Mouse (Mus musculus) left cerebral cortex, postnatal 14 days (tissue): ENCODE data around the gene Slc30a3. TPM values are rescaled to one million over a fixed set of nuclear protein-coding genes. Genes with fewer than 3 reads are reported as not detected.
A peak's percentile ranks its signal among the peaks of the same experiment; 100 is the strongest.

Experiments
- DNase-seq, 2 experiments: peaks; one replicate each; pipeline ENCODE4 v3.0.0; 2021 to 2022; ENCODE audit warnings: low spot score in 2 of 2, mixed read lengths in 1 of 2
- intact Hi-C: fragments of 180-260 bp; cut with DNase I; formaldehyde crosslinking; loops from one replicate; pipeline ENCODE4 v1.15.1; 2025
- long read RNA-seq, 2 experiments: library from polyadenylated mRNA; stranded (forward); transcript quantifications; one replicate each; pipeline ENCODE4 v2.0.0; 2021
- total RNA-seq, 2 experiments: library from RNA; stranded (reverse); gene quantifications; 2 replicates each; pipeline ENCODE4 v1.2.3; 2021

The Slc30a3 gene
- 100 to 1,000 TPM; 148 to 193 TPM for total RNA-seq
- long read RNA-seq, experiment 1, transcript Slc30a3-201 (8 exons, 2,089 nt), result major isoform, 174 of 204 reads
- long read RNA-seq, experiment 1, partial matches to known transcripts, result 19 of 204 reads
- long read RNA-seq, experiment 1, other reads (novel, unspliced or antisense), result 11 of 204 reads
- long read RNA-seq, experiment 2, transcript Slc30a3-201 (8 exons, 2,089 nt), result major isoform, 201 of 239 reads
- long read RNA-seq, experiment 2, partial matches to known transcripts, result 16 of 239 reads
- long read RNA-seq, experiment 2, other reads (novel, unspliced or antisense), result 22 of 239 reads

DNA sequence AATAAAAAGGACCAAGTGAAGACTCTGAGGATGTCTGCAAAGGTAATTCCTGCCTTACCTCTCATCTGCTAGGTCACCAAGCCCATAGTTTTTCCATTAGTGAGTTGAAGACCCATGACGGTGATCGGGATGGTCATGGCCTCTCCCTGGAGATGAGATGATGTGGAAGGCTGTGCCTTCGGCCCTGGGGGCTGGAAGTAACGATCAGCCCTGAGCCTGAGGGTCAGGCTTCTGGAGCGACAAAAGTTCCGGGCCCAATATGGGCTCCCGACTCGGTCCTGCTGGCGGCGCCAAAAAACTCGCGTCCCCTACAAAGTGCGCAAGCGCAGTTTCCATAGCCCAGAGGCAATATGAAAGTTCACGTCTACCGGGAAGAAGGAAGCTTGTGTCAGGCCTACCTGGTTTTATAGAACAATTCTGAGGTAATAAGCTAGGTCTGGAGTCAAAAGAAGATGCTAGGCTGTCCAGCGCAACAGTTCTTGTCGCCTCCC lies at the start of gene Slc30a3:
Gene Slc30a3, minus strand, starts transcription at position 238 of the 491 bp plus-strand sequence.
- DNase-seq, result no peak
- intact Hi-C loops, result no loop called here

DNA sequence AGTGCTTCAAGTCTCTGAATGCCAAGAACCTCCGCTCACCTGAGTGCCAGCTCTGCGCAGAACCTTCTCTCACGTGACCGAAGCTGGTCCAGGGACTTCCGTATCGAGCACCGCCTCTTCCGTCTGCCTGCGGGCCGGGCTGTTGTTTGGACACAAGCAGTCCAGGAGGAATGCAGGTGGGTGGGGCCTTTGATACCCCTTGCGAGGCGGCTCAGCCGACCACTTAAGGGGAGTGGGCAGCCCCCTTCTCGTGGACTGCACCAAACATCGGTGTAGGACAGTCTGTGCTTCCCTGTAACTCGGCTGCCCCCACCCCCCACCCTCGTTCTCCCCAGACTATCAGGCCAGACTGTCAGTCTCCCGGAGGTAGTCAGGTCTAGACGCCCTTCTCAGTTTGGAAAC lies 46.1 kb upstream of the Slc30a3 start, which contains the start of gene Mpv17:
Gene Mpv17, minus strand, starts transcription at position 100 of the 402 bp plus-strand sequence.
- DNase-seq, result peak; percentile 77 to 80
- intact Hi-C loops, result no loop called here

DNA sequence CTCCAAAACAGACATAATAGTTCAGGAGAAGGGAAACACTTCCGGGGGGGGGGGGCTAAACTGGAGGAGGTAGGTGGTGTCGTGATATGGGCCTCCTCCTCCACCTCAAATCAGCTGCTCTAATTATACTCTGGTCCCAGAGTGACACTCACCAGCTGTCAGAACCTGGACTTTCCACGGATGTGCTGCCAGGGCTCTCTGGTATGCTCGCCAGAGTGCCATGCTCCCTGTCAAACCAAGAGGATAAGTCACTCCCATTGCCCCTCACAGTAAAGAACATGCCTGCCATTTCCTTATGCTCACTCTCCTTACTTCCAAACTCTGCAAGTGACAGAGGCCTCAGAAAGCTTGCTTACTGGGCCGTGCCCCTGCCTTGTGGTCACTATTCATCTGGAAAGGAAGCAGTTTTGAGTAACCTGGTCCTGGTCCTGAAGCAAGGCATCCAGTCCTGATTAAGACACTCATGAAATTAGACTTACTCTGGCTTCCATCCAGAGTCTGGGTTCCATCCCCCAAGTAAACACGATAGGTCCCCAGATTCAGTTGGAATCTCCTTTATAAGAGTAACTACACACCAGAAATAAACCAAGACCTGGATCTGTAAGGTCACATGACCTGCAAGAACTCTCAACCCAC lies 45.6 kb upstream of the Slc30a3 start:
- DNase-seq, result no peak
- intact Hi-C loops, result no loop called here

DNA sequence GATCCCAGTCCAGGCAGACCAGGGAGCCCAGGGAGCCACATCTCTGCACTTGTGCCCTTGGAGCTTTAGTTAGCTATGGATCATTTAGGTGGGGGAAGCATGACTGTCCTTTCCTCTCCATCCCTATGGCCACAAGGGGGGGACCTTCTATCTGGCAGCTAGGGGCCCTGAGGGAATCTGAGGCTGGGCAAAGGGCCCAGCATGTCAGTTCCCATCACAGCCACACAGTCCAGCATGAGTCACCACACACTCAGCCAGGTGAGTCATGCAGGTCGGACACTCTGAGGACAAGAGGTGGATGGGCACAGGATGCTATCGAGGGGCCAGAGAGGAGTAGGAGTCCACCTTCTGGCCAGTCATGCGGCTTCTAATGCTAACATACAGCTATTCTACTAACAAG lies 43.7 kb upstream of the Slc30a3 start:
- DNase-seq, result no peak
- intact Hi-C loops, result no loop called here

DNA sequence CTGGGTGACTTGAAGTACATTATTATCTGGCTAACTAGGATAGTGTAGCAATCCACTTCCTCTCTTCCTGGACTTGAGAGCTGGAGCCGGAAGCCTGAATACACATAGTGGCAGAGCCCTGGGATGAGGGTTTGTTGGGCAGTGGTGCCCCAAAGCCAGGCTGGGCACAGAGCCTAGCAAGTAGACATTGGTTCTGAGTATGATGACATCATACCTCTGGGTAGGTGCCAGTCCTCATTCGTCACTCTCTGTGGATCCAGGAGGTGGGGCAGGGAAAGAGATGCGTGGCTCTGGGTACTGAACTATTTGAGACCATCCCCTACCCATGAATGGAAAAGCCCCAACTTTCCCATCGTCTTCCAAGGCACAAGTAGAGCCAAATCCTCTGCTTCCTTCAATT lies 41.7 kb upstream of the Slc30a3 start:
- no peak for DNase-seq
- intact Hi-C loops, result no loop called here

DNA sequence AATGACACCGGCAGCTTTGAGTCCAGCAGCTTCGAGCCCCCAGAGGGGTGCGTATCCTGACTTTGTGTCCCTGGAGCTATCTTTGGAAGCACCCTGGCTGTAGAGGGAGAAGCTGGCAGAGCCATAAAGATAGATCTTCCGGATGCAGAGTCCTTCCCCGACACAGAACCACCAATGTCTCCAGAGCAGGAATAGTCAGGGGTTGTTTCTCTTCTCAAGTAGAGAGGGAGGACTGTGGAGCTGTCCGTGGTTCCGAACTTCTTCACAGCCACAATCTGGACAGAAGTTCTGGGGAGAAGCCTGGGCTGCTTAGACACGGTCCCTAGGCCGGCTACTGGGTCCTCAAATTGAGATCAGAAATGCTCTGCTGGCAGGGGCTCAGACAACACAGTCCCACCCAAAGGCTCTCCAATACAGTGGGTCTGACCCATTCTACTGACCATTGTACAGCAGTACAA lies 31.0 kb upstream of the Slc30a3 start:
- intact Hi-C loops, result no loop called here
- DNase-seq, result no peak

DNA sequence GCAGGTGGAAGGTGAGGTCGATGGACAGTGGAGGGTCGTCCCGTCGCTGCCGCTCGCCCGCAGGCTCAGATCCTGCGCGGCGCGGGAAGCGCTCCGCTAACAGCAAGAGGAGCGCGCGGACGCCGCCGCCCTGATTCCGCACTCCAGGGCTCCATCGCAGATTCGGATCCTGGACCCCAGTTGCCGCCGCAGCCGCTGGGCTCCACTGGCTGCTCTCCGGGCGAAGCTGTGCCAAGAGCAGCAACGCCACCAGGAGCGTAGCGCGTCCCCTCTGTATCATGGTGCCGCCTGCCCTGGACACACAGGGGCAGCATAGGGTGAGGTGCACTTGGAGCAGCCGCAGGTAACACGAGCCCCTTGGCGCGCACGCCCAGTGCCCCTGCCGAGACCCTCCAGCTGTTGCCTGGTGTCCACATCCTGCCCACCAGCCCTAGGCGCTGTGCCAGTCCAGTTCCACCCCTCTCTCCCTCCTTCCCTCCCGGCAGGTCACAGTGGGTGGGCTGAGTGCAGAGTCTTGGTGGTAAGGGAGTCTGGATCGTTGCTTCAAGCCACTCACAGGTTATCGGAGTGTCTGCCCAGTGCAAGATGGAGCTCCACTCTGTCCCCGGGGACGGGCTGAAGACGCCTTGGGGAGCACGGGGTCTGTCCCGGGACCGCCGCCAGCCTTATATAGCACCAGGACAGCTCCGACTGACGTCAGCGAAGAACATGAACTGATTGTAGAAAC lies 30.4 kb upstream of the Slc30a3 start, which contains the start of gene Ucn:
Gene Ucn, minus strand, starts transcription at position 589 of the 727 bp plus-strand sequence.
- intact Hi-C loops, result no loop called here
- no peak for DNase-seq

DNA sequence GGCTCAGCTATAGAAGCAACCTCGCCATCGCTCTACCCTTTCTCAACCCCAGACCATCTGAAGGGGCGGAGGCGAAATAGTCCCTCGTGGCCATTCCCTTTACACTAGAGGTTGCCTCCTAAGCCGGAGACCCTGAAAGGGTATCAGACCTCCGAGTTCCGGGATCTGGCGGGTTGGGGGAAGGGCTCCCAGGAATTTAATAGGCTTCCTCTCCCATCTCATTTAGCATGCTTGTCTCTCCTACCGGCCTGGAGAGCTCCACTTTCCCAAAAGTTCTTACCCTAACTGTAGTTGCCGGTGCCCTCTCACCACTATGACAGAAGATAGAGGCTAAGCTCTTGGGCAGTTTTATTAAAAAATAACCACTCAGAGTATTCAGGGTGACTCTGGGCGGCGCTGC lies 29.6 kb upstream of the Slc30a3 start:
- intact Hi-C loops, result no loop called here
- DNase-seq, result no peak

DNA sequence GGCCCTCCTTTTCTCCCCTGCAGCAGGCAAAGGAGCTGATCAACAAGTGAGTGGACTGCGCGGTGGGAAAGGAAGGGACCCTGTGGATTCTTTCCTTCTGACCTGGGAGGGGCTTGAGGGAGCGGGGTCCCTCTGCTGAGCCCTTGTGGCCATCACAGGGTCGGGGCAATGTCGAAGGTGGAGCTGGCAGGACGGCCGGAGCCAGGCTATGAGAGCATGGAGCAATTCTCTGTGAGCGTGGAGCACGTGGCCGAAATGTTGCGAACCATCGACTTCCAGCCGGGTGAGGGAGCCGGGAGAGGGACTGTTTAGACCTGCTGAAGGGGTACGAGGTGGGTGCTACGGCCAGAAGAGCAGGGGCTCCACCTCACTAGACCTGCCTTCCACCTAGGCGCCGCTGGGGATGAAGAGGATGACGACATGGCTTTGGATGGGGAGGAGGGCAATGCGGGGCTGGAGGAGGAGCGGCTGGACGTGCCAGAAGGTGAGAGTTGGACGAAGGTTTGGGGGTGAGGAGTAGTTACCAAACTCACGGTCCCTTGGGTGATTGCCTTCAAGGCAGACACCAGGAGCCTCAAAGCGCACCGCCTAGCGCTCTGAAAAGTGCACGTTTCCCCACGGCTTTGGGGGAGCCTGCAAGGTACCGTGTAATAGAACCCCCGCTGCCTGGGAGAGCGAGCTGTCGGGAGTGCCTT lies 28.8 kb upstream of the Slc30a3 start:
- no peak for DNase-seq
- intact Hi-C loops, result no loop called here

DNA sequence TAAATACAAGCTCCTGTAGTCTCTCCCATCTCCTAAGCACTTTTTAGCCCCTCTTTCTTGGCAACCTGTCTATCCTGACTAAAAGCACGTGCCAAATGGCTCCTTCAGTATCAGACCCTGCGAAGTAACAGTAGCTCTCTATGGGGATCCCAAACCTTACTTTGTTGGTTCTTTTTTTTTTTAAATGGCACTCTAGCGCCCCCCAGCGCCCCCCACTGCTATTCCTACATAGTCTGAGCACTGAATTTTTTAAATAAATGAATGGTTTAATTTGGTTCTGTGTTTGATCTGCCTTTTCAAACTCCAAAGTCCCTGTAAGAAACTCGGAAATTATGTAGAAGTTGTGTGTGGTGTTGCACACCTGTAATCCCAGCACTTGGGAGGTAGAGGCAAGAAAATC lies 18.0 kb upstream of the Slc30a3 start:
- DNase-seq, result no peak
- intact Hi-C loops, result loop anchor here (5.0 kb wide), 1 partner anchor 34 kb away; no protein-coding TSS in a partner anchor

DNA sequence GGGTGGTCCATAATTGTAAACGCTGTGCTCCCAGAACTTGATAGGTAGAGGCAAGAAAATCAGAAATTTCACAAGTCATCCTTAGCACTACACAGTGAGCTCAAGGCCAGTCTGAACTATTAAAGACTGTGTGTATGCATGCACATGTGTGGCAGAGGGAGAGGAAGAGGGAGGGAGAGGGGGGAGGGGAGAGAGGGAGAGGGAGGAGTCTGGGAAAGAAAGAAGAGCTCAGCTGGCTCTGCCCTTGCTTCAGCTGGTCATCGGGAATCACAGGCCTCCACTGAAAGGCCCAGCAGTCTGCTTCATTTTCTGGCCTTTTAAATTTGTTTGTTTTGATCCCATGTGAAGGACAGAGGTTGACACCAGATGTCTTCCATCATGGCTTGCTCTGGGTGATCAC lies 15.4 kb upstream of the Slc30a3 start:
- intact Hi-C loops, result loop anchor here (5.0 kb wide), 1 partner anchor 41 kb away; no protein-coding TSS in a partner anchor

DNA sequence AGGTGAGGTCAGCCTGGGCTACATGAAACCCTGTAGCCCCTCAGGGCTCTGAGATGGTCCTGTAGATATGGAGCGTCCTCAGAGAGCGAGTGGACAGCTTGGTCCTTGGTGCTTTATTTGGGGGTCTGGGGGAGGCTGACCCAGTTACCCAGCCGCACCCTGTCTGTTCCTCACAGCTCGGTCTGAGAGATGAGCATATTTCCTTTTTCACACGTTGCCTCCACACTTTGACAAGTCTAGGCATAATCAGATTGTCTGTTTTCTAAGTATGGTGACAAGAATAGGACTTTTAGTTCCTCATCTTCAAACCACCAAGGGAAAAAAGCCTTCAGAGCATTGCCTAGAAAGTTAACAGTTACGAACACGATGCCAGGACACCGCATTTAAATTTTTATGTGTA lies 13.1 kb upstream of the Slc30a3 start:
- intact Hi-C loops, result loop anchor here (5.0 kb wide), 1 partner anchor 39 kb away; no protein-coding TSS in a partner anchor
- DNase-seq, result peak; percentile 37 to 68

More for the DNA sequence above, 15.4 kb upstream of the Slc30a3 start:
- DNase-seq, result no peak

DNA sequence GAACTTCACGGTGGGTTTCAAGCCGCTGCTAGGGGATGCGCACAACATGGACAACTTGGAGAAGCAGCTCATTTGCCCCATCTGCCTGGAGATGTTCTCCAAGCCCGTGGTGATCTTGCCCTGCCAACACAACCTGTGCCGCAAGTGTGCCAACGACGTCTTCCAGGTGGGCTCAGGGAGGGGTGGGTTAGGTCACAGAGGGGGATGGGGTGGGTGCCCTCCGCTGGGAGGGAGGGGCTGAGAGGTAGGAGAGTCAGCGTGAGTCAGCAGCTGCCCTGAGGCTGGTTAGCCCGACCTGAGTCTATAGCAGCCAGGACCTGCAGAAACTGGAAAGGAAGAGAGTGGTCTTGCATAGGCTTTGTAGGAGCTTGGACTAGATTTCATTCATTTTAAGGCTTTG lies 8.9 kb upstream of the Slc30a3 start:
- intact Hi-C loops, result no loop called here

DNA sequence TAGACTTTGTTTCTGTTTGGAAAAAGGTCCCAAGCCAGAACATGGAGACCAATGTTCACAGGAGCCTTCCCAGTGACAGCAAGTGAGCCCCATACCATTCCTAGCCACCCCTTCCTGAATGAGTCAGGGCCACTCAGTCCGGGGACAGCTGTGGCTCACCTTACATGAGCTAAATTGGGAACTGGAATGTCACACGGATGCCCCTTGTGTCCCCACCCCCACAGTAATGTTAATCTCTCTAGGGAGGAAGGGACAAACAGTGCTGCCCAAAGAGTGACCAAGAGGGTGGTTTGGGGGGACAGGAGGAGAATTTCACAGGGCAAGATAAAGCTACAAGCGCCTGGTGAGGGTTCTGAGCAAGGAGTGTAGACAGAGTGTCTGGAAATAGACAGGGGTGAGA lies 8.3 kb upstream of the Slc30a3 start, which contains the start of gene Trim54:
Gene Trim54, plus strand, starts transcription at position 359 of the 400 bp plus-strand sequence.
- intact Hi-C loops, result no loop called here
- no peak for DNase-seq

More for the DNA sequence above, 8.9 kb upstream of the Slc30a3 start:
- DNase-seq, result no peak

DNA sequence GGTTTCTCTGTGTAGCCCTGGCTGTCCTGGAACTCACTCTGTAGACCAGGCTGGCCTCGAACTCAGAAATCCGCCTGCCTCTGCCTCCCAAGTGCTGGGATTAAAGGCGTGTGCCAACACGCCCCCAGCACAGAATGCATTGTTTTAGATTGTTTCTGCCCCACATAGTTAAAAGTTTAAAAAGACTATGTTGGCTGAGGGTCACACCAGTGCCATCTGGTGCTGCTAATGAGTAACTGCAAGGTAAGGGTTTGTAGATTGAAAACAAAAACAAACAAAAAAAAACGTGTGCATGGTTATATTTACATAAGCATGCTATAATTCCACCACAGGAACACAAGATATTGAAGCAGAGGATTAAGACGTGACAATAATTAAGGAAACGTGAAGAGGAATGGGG lies 2.7 kb upstream of the Slc30a3 start:
- intact Hi-C loops, result no loop called here
- DNase-seq, result no peak

DNA sequence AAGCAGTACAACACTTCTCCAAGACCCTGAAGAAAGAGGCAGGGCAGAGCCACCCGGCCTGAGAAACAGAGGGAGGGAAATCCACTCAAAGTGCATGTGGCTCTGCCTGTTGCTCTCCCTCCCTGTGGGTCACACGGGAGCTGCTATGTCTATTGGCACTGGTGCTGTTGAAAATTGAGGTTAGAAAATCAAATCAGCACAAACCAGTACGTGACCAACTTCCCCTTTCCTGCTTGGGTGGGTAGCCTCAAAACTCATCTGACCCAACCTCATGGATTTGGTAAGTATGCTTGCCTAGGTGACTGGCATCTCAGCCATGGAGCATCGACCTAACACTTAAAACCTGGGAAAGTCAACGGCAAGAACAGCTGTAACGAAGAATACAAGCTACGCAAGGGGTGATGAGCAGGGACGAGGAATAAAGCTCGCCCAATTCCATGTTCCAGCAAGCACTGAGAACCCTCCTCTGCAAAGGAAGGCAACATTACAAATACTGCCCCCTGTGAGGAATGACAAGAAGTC lies 2.2 kb downstream of the Slc30a3 start, which contains the start of gene Dnajc5g:
Gene Dnajc5g, plus strand, starts transcription at position 472 of the 522 bp plus-strand sequence.
- intact Hi-C loops, result no loop called here
- no peak for DNase-seq

DNA sequence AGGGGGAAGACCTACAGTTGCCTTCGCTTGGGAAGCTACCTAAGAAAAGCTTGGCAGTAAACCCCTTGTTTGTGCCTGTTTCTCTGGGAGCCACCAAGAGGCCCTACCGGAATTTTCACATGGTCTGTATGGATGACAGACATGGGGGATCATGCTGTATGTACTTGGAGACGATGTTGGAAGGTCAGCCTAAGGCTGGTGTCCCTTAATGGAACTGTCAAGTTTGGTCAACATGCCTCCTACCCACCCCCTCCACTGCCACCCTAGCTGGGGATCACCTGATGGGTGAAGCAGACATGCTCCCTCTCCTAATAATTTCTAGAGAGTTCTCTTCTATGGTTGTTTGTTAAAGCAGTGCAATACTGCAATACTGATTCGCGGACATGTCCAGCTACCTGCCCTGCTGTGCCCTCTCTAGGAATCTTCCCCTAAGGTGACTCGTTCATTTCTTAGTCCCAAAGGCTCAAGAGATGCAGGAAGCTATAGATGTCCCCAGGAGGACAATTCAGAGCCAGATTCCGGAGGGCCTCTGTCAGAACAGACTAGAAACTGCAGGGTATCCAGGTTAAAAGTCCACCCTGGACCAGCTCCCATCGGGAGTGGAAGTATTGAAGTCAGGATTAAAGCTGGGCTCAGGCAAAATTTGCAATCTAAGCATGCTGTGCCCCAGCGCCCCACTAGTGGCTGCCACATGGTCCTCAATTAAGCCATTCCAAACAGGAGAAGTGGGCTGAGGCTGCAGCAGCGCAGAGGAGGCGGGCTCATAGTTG lies 12.1 kb downstream of the Slc30a3 start:
- intact Hi-C loops, result no loop called here
- DNase-seq, result no peak
